Mouse (Mus musculus) forebrain, embryonic 10.5 days (tissue): ENCODE data around the gene Dusp28. TPM values are rescaled to one million over a fixed set of nuclear protein-coding genes. Genes with fewer than 3 reads are reported as not detected.

Experiments
- polyA plus RNA-seq: library from polyadenylated mRNA; unstranded; fragments of >200 nt; fragmentation: Nextera tagmentation; extraction: Ambion mirVana; gene quantifications from 2 replicates; pipeline ENCODE4 v1.2.1, GENCODE M21; 2016

The Dusp28 gene
- polyA plus RNA-seq, 1 experiment from 2014 or later: 14.8 TPM

Other genes with a start within 250 kb of the Dusp28 start
- gene Gpc1, start 75.3 kb upstream of the Dusp28 start, polyA plus RNA-seq: 95.2 and 99.2 TPM in 2 replicates
- gene Ankmy1, start 4.1 kb upstream of the Dusp28 start, polyA plus RNA-seq: 0.34 and 0.90 TPM in 2 replicates
- gene Rnpepl1, start 3.8 kb downstream of the Dusp28 start, polyA plus RNA-seq: 21.2 and 22.7 TPM in 2 replicates
- 37.3 and 42.7 TPM in 2 replicates for gene Capn10, start 27.4 kb downstream of the Dusp28 start, polyA plus RNA-seq
- 0.05 and 0.14 TPM in 2 replicates for gene Gpr35, start 43.9 kb downstream of the Dusp28 start, polyA plus RNA-seq
- not detected in 2 replicates for gene Aqp12, start 99.4 kb downstream of the Dusp28 start, polyA plus RNA-seq
- gene Kif1a, start 195.0 kb downstream of the Dusp28 start, polyA plus RNA-seq: 41.4 and 41.5 TPM in 2 replicates
- not detected in 2 replicates for gene Agxt, start 228.3 kb downstream of the Dusp28 start, polyA plus RNA-seq